Mouse (Mus musculus) lung, embryonic 16.5 days (tissue): ENCODE data around the gene Mybpc3. TPM values are rescaled to one million over a fixed set of nuclear protein-coding genes. Genes with fewer than 3 reads are reported as not detected.

Experiments used
- ATAC-seq: fragments of 200-750 bp; cut with Nextera tagmentation; 2 replicates; pipeline ENCODE4 v1.8.0; 2017; ENCODE audit warnings: low read depth, mild to moderate bottlenecking, moderate library complexity
- H3K27ac ChIP-seq: fragments of 300-500 bp; sonication (generic); 2 replicates; pipeline ENCODE4 v1.5.1; 2014; ENCODE audit warnings: mild to moderate bottlenecking, control low read depth, low read length
- H3K27me3 ChIP-seq: fragments of 300-500 bp; sonication (generic); 2 replicates; pipeline ENCODE4 v1.6.1; 2014; ENCODE audit warnings: low read depth, low read length, mixed read lengths; ENCODE audit not compliant: control insufficient read depth, insufficient read depth
- H3K36me3 ChIP-seq: fragments of 300-500 bp; sonication (generic); 2 replicates; pipeline ENCODE4 v1.6.1; 2014; ENCODE audit warnings: low read length; ENCODE audit not compliant: control insufficient read depth, insufficient read depth
- H3K4me1 ChIP-seq: fragments of 300-500 bp; sonication (generic); replicated peaks from 2 replicates; pipeline ENCODE4 v1.6.1; 2014; ENCODE audit warnings: low read length, mixed read lengths; ENCODE audit not compliant: control insufficient read depth, insufficient read depth
- H3K4me2 ChIP-seq: fragments of 300-500 bp; sonication (generic); 2 replicates; pipeline ENCODE4 v1.6.1; 2014; ENCODE audit warnings: low read depth, low read length, control low read depth
- H3K4me3 ChIP-seq: fragments of 300-500 bp; sonication (generic); 2 replicates; pipeline ENCODE4 v1.5.1; 2014; ENCODE audit warnings: mild to moderate bottlenecking, low read length, control low read depth
- H3K9ac ChIP-seq: fragments of 300-500 bp; sonication (generic); 2 replicates; pipeline ENCODE4 v1.6.1; 2014; ENCODE audit warnings: low read length, control low read depth
- H3K9me3 ChIP-seq: fragments of 300-500 bp; sonication (generic); 2 replicates; pipeline ENCODE4 v1.6.1; 2016; ENCODE audit warnings: low read length; ENCODE audit not compliant: control insufficient read depth
- WGBS: fragments of 180-500 bp; shearing (Covaris S2); extraction: QIAGEN DNeasy Blood & Tissue Kit; methylation state at CpG from one replicate; pipeline ENCODE4 v1.1.7; 2014; 5-methylcytosine and 5-hydroxymethylcytosine counted together
- polyA plus RNA-seq: library from polyadenylated mRNA; unstranded; fragments of >200 nt; fragmentation: Nextera tagmentation; extraction: Ambion mirVana; gene quantifications from 2 replicates; pipeline ENCODE4 v1.2.1, GENCODE M21; 2015

Mybpc3 gene
- polyA plus RNA-seq, 1 experiment from 2014 or later, result 18.0 TPM

- 17% methylated on average over 12 of the region's 12 CpGs for WGBS
- Histone ChIP-seq H3K9ac (peak overlapping the region; percentile 85), H3K9me3 (no peaks in the 10 kb centered on the region), H3K36me3 (no peaks in the 10 kb centered on the region), H3K27ac (no peak overlapping the region), H3K27me3 (no peaks in the 10 kb centered on the region; the same call in 1 of the 2 replicates), H3K4me1 (peaks cover 4% of the 10 kb centered on the region; the same call in 1 of the 2 replicates), H3K4me2 (peak overlapping the region; percentile 97), H3K4me3 (peak overlapping the region; percentile 57)
- peak; percentile 11; the same call in 1 of the 2 replicates for ATAC-seq
Observed at GRCm38 (mm10) chr2:91115578-91115970, 2.4 kb upstream of the Mybpc3 start.

- no peak for ATAC-seq
- Histone ChIP-seq H3K27ac (no peak overlapping the region), H3K4me2 (no peak overlapping the region), H3K4me1 (peaks cover 4% of the 10 kb centered on the region; the same call in 1 of the 2 replicates), H3K4me3 (no peak overlapping the region), H3K9ac (no peak overlapping the region), H3K36me3 (no peaks in the 10 kb centered on the region), H3K9me3 (no peaks in the 10 kb centered on the region), H3K27me3 (no peaks in the 10 kb centered on the region; the same call in 1 of the 2 replicates)
- 68% methylated on average over 5 of the region's 5 CpGs for WGBS
Observed at GRCm38 (mm10) chr2:91116842-91117241, 1.1 kb upstream of the Mybpc3 start.

- Histone ChIP-seq H3K27ac (no peak overlapping the region), H3K9ac (no peak overlapping the region), H3K4me2 (no peak overlapping the region), H3K4me1 (peaks cover 4% of the 10 kb centered on the region; the same call in 1 of the 2 replicates), H3K4me3 (no peak overlapping the region), H3K9me3 (no peaks in the 10 kb centered on the region), H3K36me3 (no peaks in the 10 kb centered on the region), H3K27me3 (no peaks in the 10 kb centered on the region; the same call in 1 of the 2 replicates)
- 73% methylated on average over 1 of the region's 1 CpGs for WGBS
- ATAC-seq, result no peak
Observed at GRCm38 (mm10) chr2:91118647-91119046, 703 bp downstream of the Mybpc3 start.

GRCm38 (mm10) chr2:91119061-91119460, 1.1 kb downstream of the Mybpc3 start:
- H3K36me3 ChIP-seq, result no peaks in the 10 kb centered on the region
- 84% methylated on average over 19 of the region's 19 CpGs for whole genome bisulfite sequencing
- peaks cover 4% of the 10 kb centered on the region; the same call in 1 of the 2 replicates for H3K4me1 ChIP-seq
- no peak for ATAC-seq
- H3K9ac ChIP-seq, result no peak overlapping the region
- H3K9me3 ChIP-seq, result no peaks in the 10 kb centered on the region
- no peak overlapping the region for H3K4me3 ChIP-seq
- no peaks in the 10 kb centered on the region; the same call in 1 of the 2 replicates for H3K27me3 ChIP-seq
- no peak overlapping the region for H3K4me2 ChIP-seq
- H3K27ac ChIP-seq, result no peak overlapping the region

- H3K4me3 ChIP-seq, result no peak overlapping the region
- WGBS, result 72% methylated on average over 6 of the region's 6 CpGs
- H3K4me2 ChIP-seq, result no peak overlapping the region
Observed at GRCm38 (mm10) chr2:91119551-91119950, 1.6 kb downstream of the Mybpc3 start.

GRCm38 (mm10) chr2:91120261-91120671, 2.3 kb downstream of the Mybpc3 start:
- WGBS, result 48% methylated on average over 6 of the region's 6 CpGs
- peaks cover 3% of the 10 kb centered on the region; the same call in 1 of the 2 replicates for H3K4me1 ChIP-seq
- no peak overlapping the region for H3K4me2 ChIP-seq

More at GRCm38 (mm10) chr2:91119551-91119950, 1.6 kb downstream of the Mybpc3 start:
- Histone ChIP-seq H3K36me3 (no peaks in the 10 kb centered on the region), H3K9ac (no peak overlapping the region), H3K27me3 (no peaks in the 10 kb centered on the region; the same call in 1 of the 2 replicates), H3K9me3 (no peaks in the 10 kb centered on the region), H3K4me1 (peaks cover 4% of the 10 kb centered on the region; the same call in 1 of the 2 replicates), H3K27ac (no peak overlapping the region)
- ATAC-seq, result no peak

GRCm38 (mm10) chr2:91121011-91121410, 3.1 kb downstream of the Mybpc3 start:
- H3K9ac ChIP-seq, result no peak overlapping the region
- H3K27ac ChIP-seq, result no peak overlapping the region
- H3K9me3 ChIP-seq, result no peaks in the 10 kb centered on the region
- no peak overlapping the region for H3K4me3 ChIP-seq
- H3K4me2 ChIP-seq, result no peak overlapping the region
- ATAC-seq, result no peak
- H3K36me3 ChIP-seq, result no peaks in the 10 kb centered on the region
- no peaks in the 10 kb centered on the region for H3K4me1 ChIP-seq
- WGBS, result 70% methylated on average over 6 of the region's 6 CpGs
- no peaks in the 10 kb centered on the region; the same call in 1 of the 2 replicates for H3K27me3 ChIP-seq

More at GRCm38 (mm10) chr2:91120261-91120671, 2.3 kb downstream of the Mybpc3 start:
- Histone ChIP-seq H3K36me3 (no peaks in the 10 kb centered on the region), H3K9me3 (no peaks in the 10 kb centered on the region), H3K27me3 (no peaks in the 10 kb centered on the region; the same call in 1 of the 2 replicates), H3K4me3 (no peak overlapping the region), H3K9ac (no peak overlapping the region), H3K27ac (no peak overlapping the region)
- no peak for ATAC-seq

- WGBS, result 39% methylated on average over 8 of the region's 8 CpGs
- H3K27me3 ChIP-seq, result no peaks in the 10 kb centered on the region
- no peak for ATAC-seq
- H3K9ac ChIP-seq, result no peak overlapping the region
- H3K27ac ChIP-seq, result no peak overlapping the region
- H3K4me2 ChIP-seq, result no peak overlapping the region
- no peak overlapping the region for H3K4me3 ChIP-seq
- no peaks in the 10 kb centered on the region for H3K36me3 ChIP-seq
- H3K4me1 ChIP-seq, result no peaks in the 10 kb centered on the region
- H3K9me3 ChIP-seq, result no peaks in the 10 kb centered on the region
Observed at GRCm38 (mm10) chr2:91121497-91121896, 3.6 kb downstream of the Mybpc3 start.

GRCm38 (mm10) chr2:91123521-91123920, 5.6 kb downstream of the Mybpc3 start:
- no peaks in the 10 kb centered on the region for H3K9me3 ChIP-seq
- no peak overlapping the region for H3K27ac ChIP-seq
- no peak for ATAC-seq
- no peaks in the 10 kb centered on the region for H3K36me3 ChIP-seq
- no peak overlapping the region for H3K4me3 ChIP-seq
- no peak overlapping the region for H3K9ac ChIP-seq
- no peak overlapping the region for H3K4me2 ChIP-seq
- WGBS, result 74% methylated on average over 6 of the region's 6 CpGs
- H3K27me3 ChIP-seq, result no peaks in the 10 kb centered on the region
- no peaks in the 10 kb centered on the region for H3K4me1 ChIP-seq
